Mouse (Mus musculus) lung, postnatal 0 days (tissue): ENCODE measurements at regions not wholly inside any gene's neighbourhood (a gene's known extent, or its start where the extent isn't known, plus 50 kb on each side); places are given as distances from the start of the nearest gene placed in this dataset.

Source experiments
- CTCF ChIP-seq: IDR thresholded peaks from 2 replicates; pipeline ENCODE4 v1.5.1; 2016; ENCODE audit warnings: antibody characterized with exemption, mild to moderate bottlenecking
- EP300 ChIP-seq: IDR thresholded peaks from 2 replicates; pipeline ENCODE4 v1.6.1; 2016; ENCODE audit warnings: antibody characterized with exemption, mild to moderate bottlenecking, control low read depth

GRCm38 (mm10) chr3:39249224-39249892, 362.6 kb downstream of the Fat4 start:
- TF ChIP-seq CTCF (no peak), EP300 (no peak)
